Mouse (Mus musculus): ENCODE measurements at regions not wholly inside any gene's neighbourhood (a gene's known extent, or its start where the extent isn't known, plus 50 kb on each side); places are given as distances from the start of the nearest gene placed in this dataset.

DNA sequence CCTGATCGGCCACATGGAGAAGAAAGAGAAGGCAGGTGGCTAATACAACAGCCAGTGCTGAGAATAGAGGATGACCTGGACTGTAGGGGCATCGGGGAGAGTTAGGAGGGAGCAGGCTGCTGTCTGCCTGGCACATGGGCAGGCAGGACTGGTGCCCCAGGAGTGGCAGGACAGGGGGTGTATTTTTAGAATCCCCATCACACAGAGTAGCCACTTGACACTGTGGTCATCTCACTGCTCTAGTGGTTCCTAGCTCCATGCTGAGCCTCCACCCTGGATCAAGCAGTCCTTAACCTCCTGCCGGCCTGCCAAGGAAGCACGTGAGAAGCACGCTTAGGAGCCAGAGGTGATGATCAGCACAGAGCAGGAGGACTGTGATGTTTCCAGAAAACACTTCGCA is 119.7 kb downstream of the Sec61b start:
- H3K4me1 ChIP-seq (ENCODE audit: control insufficient read depth, insufficient read depth, low read length) = no peaks in the 10 kb centered on the region
- WGBS = 85% methylated on average over 6 of the region's 6 CpGs
- H3K4me3 ChIP-seq (replicated peaks; ENCODE audit: extremely low read depth, low read depth, low read length) = no peak overlapping the region
- TF ChIP-seq CTCF (IDR thresholded peaks at IDR 0.05; ENCODE audit: insufficient read depth, low read length) = no peak
- no peak for TF ChIP-seq POLR2A (IDR thresholded peaks at IDR 0.05; ENCODE audit: borderline replicate concordance, extremely low read depth, low read depth, low read length)
- no peak for DNase-seq

GRCm38 (mm10) chr4:47595841-47596240 is 121.4 kb downstream of the Sec61b start:
- Histone ChIP-seq H3K4me1 (ENCODE audit: control insufficient read depth, insufficient read depth, low read length) (no peaks in the 10 kb centered on the region), H3K4me3 (replicated peaks; ENCODE audit: extremely low read depth, low read depth, low read length) (no peak overlapping the region)
- 78% methylated on average over 10 of the region's 10 CpGs for WGBS
- DNase-seq = no peak
- TF ChIP-seq POLR2A (IDR thresholded peaks at IDR 0.05; ENCODE audit: borderline replicate concordance, extremely low read depth, low read depth, low read length) (no peak), CTCF (IDR thresholded peaks at IDR 0.05; ENCODE audit: insufficient read depth, low read length) (no peak)

DNA sequence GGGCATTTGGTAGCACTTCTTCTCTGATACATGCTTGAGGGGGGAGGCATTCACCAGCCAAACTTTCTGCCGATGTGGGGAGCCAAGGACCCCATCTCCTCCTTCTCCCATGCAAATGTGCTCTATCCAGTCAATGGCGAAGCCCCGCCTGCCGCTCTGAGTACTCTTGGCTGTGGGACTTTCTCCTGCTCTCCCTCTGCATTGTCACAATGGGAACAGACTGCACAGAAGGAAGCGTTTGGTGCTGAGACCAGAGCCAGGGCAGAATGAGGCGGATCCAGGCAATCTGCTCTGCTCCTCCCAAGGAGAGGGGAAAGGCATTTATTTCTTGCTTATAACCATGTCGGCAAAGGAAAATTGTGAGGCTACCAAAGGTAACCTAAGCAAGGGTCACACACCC is 123.1 kb downstream of the Sec61b start:
- H3K4me3 ChIP-seq (replicated peaks; ENCODE audit: extremely low read depth, low read depth, low read length) = no peak overlapping the region
- no peak for DNase-seq
- 67% methylated on average over 7 of the region's 7 CpGs for WGBS
- no peak for TF ChIP-seq POLR2A (IDR thresholded peaks at IDR 0.05; ENCODE audit: borderline replicate concordance, extremely low read depth, low read depth, low read length)
- no peak for TF ChIP-seq CTCF (IDR thresholded peaks at IDR 0.05; ENCODE audit: insufficient read depth, low read length)
- no peaks in the 10 kb centered on the region for H3K4me1 ChIP-seq (ENCODE audit: control insufficient read depth, insufficient read depth, low read length)

DNA sequence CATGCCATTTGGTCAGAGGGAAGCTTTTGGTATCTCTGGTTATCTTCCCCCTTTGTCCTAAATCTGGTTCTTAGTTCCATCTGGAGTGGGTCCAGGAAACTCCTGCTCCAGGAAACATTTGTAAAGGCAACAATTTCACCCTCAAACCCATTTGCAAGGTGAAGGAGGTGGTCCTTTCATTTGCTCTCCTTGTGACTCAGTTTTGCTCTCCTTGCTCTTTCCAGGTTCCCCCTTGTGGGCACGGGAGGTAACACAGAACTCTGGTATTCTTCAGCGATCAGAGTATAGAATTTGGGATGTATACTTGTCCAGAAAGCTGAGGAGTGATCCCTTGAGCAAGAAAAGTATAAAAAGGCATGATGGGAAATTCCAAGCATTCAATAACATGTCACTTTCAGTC is 123.8 kb downstream of the Sec61b start:
- Histone ChIP-seq H3K4me1 (ENCODE audit: control insufficient read depth, insufficient read depth, low read length) (no peaks in the 10 kb centered on the region), H3K4me3 (replicated peaks; ENCODE audit: extremely low read depth, low read depth, low read length) (no peak overlapping the region)
- DNase-seq = no peak
- TF ChIP-seq CTCF (IDR thresholded peaks at IDR 0.05; ENCODE audit: insufficient read depth, low read length) (no peak), POLR2A (IDR thresholded peaks at IDR 0.05; ENCODE audit: borderline replicate concordance, extremely low read depth, low read depth, low read length) (no peak)
- 31% methylated on average over 2 of the region's 2 CpGs for WGBS

DNA sequence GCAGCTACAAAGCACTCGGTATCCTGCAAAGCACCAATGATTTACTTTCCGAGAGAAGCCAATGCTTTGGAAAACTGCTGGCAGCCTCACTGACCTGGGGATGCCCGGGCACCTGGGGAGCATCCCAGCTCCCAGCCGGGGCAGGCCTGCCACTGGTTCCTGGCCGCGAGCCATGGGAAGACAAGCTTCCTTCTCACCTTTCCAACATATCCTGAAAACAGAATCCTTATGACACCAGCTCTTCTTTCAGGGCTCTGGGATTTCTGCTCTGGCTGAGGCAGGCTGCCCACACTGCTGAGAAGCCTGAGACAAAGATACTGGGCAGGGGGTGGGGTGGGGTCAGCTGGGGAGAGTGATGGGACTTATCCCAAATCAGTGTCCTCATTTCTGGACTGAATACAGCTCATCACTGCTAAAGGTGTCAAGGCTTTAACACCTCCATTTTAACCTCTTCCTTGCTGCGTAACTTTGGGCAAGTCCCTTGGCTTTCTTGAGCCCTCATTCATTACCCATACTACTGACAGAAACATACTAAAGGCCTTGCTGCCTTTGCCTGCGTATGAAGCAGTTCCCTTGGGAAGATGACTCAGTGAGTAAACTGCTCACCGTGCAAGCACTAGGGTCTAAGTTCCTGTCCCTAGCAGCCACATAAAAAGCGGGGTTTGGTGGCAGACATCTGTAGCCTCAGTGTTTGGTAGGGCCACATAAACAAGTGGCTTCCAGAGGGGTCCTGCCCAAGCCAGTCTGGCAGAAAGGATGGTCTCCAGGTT is 127.0 kb downstream of the Sec61b start:
- H3K4me3 ChIP-seq (replicated peaks; ENCODE audit: extremely low read depth, low read depth, low read length) = no peak overlapping the region
- H3K4me1 ChIP-seq (ENCODE audit: control insufficient read depth, insufficient read depth, low read length) = no peaks in the 10 kb centered on the region
- no peak for DNase-seq
- 72% methylated on average over 10 of the region's 10 CpGs for WGBS
- TF ChIP-seq POLR2A (IDR thresholded peaks at IDR 0.05; ENCODE audit: borderline replicate concordance, extremely low read depth, low read depth, low read length) (no peak), CTCF (IDR thresholded peaks at IDR 0.05; ENCODE audit: insufficient read depth, low read length) (no peak)

GRCm38 (mm10) chr4:47603378-47603777 is 128.9 kb downstream of the Sec61b start:
- DNase-seq = no peak
- 43% methylated on average over 6 of the region's 6 CpGs for WGBS
- no peaks in the 10 kb centered on the region for H3K4me1 ChIP-seq (ENCODE audit: control insufficient read depth, insufficient read depth, low read length)
- no peak overlapping the region for H3K4me3 ChIP-seq (replicated peaks; ENCODE audit: extremely low read depth, low read depth, low read length)
- TF ChIP-seq CTCF (IDR thresholded peaks at IDR 0.05; ENCODE audit: insufficient read depth, low read length) (no peak), POLR2A (IDR thresholded peaks at IDR 0.05; ENCODE audit: borderline replicate concordance, extremely low read depth, low read depth, low read length) (no peak)

GRCm38 (mm10) chr4:47603847-47604397 is 129.5 kb downstream of the Sec61b start:
- Histone ChIP-seq H3K4me1 (ENCODE audit: control insufficient read depth, insufficient read depth, low read length) (no peaks in the 10 kb centered on the region), H3K4me3 (replicated peaks; ENCODE audit: extremely low read depth, low read depth, low read length) (no peak overlapping the region)
- no peak for DNase-seq
- TF ChIP-seq POLR2A (IDR thresholded peaks at IDR 0.05; ENCODE audit: borderline replicate concordance, extremely low read depth, low read depth, low read length) = no peak
- TF ChIP-seq CTCF (IDR thresholded peaks at IDR 0.05; ENCODE audit: insufficient read depth, low read length) = no peak
- WGBS = 12% methylated on average over 14 of the region's 14 CpGs

DNA sequence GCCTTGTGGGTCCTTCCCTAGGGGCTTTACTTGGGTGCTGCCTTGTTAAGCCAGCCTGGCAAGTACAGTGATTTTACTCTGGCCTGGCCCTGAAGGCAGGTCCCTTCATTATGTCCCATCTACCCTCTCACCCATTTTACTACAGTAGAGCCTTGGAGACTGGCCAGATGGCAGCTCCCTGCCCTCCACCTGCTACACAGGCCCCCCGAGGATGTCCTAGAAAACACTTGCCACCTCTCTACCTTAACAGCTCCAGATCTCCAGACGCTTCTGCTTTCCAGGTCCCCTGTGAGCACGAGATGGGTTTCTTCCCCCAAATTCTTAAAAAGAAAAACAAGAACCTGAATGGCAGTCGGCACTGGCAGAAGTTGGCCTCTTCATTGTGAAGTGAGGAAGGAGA is 131.2 kb downstream of the Sec61b start:
- DNase-seq = no peak
- no peak overlapping the region for H3K4me3 ChIP-seq (replicated peaks; ENCODE audit: extremely low read depth, low read depth, low read length)
- no peaks in the 10 kb centered on the region for H3K4me1 ChIP-seq (ENCODE audit: control insufficient read depth, insufficient read depth, low read length)
- TF ChIP-seq POLR2A (IDR thresholded peaks at IDR 0.05; ENCODE audit: borderline replicate concordance, extremely low read depth, low read depth, low read length) (no peak), CTCF (IDR thresholded peaks at IDR 0.05; ENCODE audit: insufficient read depth, low read length) (no peak)
- 77% methylated on average over 4 of the region's 4 CpGs for WGBS

GRCm38 (mm10) chr4:47608673-47609072 is 134.2 kb downstream of the Sec61b start:
- Histone ChIP-seq H3K4me3 (replicated peaks; ENCODE audit: extremely low read depth, low read depth, low read length) (no peak overlapping the region), H3K4me1 (ENCODE audit: control insufficient read depth, insufficient read depth, low read length) (no peaks in the 10 kb centered on the region)
- no peak for DNase-seq
- 54% methylated on average over 5 of the region's 5 CpGs for WGBS
- TF ChIP-seq CTCF (IDR thresholded peaks at IDR 0.05; ENCODE audit: insufficient read depth, low read length) (no peak), POLR2A (IDR thresholded peaks at IDR 0.05; ENCODE audit: borderline replicate concordance, extremely low read depth, low read depth, low read length) (no peak)

GRCm38 (mm10) chr4:47610913-47611312 is 136.5 kb downstream of the Sec61b start:
- 42% methylated on average over 5 of the region's 5 CpGs for WGBS
- TF ChIP-seq POLR2A (IDR thresholded peaks at IDR 0.05; ENCODE audit: borderline replicate concordance, extremely low read depth, low read depth, low read length) = no peak
- DNase-seq = no peak
- no peak overlapping the region for H3K4me3 ChIP-seq (replicated peaks; ENCODE audit: extremely low read depth, low read depth, low read length)
- no peaks in the 10 kb centered on the region for H3K4me1 ChIP-seq (ENCODE audit: control insufficient read depth, insufficient read depth, low read length)
